Mouse (Mus musculus): ENCODE data around the gene Gdpgp1.

DNA sequence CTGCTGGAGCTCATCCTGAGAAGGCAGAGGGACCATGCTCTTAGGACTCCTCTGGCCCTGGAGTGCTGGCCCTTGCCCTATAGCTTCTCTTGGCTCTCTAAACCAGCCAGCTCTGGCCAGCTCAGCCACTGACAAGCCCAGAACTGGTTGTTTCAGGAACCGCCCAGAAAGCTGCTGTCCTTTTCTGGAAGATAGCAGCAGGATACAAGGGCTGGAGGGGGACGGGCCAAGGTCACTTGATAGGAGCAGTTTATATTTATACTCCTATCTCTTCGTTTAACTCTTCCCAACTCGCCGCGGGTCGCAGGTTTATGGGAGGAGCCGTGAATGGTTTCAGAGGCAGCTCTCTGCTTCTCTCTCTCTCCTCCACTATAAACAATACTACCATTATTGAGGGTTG is 46.6 kb upstream of the Gdpgp1 start:
- TF ChIP-seq CTCF (IDR thresholded peaks at IDR 0.05; ENCODE audit: borderline replicate concordance, insufficient read depth, low read depth, low read length) (no peak), POLR2A (IDR thresholded peaks at IDR 0.05; ENCODE audit: borderline replicate concordance, insufficient read depth, low read length) (no peak)
